Mouse (Mus musculus) thymus, adult 18-20 months (tissue): ENCODE data around the gene Gm614.

Experiments
- DNase-seq, 2 experiments: peaks; one replicate each; pipeline ENCODE4 v3.0.0; 2022; ENCODE audit warnings: mixed read lengths in 2 of 2

Gm614 gene

DNA sequence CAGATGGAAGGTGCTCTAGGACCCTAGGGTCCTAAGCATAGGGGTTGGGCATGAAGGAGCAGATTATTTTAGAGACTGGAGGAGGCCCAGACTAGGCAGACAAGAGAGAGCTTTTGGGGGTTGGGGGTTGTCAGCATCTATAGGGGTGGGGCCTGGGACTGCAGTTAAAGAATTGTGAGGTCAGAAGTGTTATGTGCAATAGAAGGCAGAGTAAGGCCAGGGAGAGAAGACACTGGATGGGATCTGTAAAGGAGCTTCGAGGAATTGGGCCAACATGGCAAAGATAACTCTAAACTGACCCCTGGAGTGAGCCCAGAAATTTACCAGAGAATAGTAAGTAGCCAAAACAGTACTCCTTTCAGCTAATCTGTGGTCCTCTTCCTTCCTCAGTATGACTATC, at the start of gene Gm614:
TSS of gene Gm614 (minus strand) at position 101 of the 400 bp plus-strand sequence.
- DNase-seq: no peak

DNA sequence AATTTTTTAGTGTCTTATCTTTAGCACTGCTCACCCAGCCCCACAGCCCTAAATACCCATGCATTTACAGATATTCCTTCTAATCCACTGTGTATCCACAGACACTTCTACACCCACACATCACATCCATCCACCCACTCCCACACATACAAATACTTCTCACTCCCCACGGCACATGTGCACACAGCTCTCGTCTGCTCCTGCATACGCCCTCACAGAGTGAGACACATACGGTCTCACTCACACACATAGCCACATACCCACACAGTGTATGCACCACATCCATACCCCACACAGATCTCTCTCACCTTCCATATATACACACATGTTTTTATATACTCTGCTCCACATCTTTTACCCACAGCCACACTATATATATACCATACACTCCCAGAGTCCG, 45.5 kb upstream of the Gm614 start:
- DNase-seq: no peak

- no peak for DNase-seq
Measured at GRCm38 (mm10) chrX:101304646-101305045, 40.9 kb upstream of the Gm614 start.

- no peak for DNase-seq
Measured at GRCm38 (mm10) chrX:101301654-101302053, 37.9 kb upstream of the Gm614 start.

DNA sequence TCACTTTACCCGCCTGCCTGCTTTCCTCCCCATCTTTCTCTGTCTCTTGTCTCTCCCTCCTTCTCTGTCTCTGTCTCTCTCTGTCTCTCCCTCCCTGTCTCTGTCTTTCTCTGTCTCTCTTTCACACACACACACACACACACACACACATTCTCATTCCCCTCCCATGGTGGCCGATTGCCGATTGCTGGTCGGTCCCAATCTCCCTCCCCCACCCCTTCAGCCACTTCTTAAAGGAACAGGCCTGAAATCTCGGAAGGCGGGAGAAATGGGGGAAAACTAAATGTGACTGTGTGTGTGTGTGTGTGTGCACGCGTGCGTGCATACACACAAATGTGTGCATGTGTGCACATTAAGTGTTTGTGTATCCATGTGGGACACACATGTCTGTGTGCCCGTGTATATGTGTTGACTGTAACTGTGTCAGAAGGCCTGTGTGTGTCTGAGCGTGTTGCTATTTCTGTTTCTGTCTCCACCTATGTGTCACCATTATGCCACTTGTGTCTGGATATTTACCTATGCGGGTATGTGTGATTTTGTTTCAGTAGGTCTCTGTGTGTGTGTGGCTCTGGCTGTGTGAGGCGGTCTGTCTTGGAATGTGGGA, 36.7 kb upstream of the Gm614 start:
- DNase-seq: no peak

DNA sequence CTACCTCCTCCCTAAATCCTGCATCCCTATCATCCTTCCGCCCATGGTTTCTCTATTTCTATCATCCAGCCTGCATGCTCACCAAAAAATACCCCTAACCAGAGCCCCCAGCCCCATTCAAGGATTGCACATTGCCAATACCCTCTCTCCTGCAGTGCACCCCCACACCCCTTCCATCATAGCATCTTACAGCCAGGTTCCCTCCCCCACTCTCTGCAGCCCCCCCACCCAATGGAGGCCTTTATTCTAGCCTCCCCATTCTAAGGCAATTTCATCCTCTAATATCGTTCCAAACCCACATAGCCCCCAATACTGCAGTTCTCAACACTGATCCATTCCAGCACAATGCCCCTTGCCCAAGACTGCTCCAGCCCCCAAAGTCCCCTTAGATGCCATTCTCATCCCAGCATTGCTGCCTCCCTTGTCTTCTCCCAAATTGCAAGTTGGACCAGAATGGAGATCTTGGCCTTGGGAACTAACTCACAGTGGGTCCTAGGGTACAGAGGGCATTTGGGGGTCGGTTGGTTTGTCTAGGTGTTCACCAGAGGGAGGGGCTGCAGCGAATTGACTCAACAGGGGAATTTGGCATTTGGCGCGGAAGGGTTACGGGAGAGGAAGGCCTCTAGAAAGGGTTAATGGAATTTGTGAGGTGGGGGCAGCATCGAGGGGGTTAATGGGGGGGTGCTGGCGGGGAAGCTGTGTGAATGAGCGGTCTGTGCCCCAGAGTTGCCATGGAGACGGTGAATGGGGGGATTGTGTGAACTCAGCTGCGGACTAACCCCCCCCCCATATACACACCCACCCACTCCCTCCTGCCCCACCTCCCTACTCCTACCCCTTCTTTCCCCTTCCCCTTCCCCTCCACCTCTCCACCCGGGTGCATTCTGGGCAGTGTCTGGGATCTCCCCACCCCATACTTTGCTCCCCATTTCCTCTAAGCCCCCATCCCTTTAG, 36.0 kb upstream of the Gm614 start:
- no peak for DNase-seq

DNA sequence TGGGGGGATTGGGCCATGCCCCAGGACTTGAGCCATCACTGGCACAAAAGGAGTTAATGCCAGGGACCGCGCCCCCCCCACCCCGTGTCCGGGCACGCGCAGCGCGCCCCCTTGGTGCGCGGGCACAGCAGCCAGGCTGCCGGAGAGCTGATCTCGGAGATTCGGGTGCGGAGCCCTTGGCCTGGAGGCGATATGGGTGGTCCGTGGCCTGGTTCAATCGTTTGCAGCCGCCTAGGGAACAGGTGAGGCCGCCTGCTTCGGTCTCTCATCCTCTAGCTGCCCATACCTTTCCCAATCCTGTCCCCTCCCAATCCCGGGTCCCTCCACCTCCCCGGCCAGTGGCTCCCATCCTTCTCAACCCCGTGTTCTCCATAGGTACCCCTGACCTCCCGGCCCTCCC, 35.3 kb upstream of the Gm614 start, which contains the start of gene Nlgn3:
TSS of gene Nlgn3 (plus strand) at position 114 of the 400 bp plus-strand sequence.
- no peak for DNase-seq

- no peak for DNase-seq
Measured at GRCm38 (mm10) chrX:101290111-101290510, 26.3 kb upstream of the Gm614 start.

- DNase-seq: no peak
Measured at GRCm38 (mm10) chrX:101289037-101289436, 25.2 kb upstream of the Gm614 start.

- no peak for DNase-seq
Measured at GRCm38 (mm10) chrX:101288432-101288831, 24.6 kb upstream of the Gm614 start.

GRCm38 (mm10) chrX:101287543-101287942, 23.8 kb upstream of the Gm614 start:
- no peak for DNase-seq

- DNase-seq: no peak
Measured at GRCm38 (mm10) chrX:101285953-101286670, 22.3 kb upstream of the Gm614 start.

DNA sequence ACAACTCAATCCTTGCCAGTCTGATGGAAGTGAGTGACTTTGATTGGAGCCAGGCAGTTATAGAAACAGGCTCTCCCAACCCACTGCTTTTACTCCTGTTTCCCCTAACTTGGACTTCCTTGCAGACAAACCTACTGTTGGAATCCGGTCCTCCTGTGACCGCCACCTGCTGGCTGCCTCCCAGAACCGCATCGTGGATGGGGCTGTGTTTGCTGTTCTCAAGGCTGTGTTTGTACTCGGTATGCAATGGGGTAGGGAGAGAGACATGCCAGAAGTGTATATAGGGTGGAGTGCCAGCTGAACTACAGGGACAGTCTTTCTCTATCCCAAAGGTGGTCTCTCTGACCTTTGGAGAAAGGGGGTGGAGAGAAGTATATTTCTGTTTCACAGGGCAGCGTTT, 21.7 kb upstream of the Gm614 start:
- DNase-seq: peak; percentile 39 to 50

- no peak for DNase-seq
Measured at GRCm38 (mm10) chrX:101282813-101283212, 19.0 kb upstream of the Gm614 start.

DNA sequence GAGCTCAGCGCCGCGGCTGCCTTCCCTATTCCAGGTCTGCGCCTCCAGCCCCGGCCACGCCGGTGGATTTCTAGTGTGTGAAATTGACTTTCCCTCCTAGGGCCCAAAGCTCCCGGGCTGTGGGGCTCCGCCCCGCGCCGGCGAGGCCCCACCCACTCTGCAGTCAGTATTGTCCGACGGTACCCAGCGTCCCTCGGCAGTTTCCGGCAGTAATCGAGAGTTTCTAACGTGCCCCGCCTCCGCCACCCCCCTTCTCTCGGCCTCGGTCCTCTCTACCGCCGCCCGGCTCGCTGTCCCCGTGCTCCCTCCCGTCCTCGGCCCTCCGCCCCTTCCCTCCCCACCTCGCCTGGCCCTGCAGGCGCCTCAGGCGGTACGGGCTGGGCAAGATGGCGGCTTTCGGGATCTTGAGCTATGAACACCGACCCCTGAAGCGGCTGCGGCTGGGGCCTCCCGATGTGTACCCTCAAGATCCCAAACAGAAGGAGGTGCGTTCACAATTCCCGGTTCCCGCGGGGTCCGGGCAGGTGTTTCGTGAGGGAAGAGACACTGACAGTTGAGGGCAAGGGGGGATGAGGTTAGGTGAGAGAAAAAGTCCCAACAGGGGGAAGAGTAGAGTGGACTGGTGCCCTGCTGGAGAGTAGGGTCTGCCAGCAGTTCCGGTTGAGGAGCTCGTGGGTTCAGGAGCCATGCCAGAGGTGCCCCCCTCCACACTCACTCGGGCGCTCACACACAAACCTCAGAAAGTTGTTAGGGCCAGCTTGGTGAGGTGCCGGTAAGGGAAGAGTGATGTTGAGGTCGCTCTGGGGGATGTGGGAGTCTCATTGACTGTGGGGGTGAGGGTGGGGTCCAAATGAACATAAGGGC, 10.3 kb upstream of the Gm614 start, which contains the start of gene Med12:
TSS of gene Med12 (plus strand) at position 156 of the 864 bp plus-strand sequence.
- DNase-seq: peak; percentile 74 to 83

- peak in 1 of 2 experiments; percentile 38 for DNase-seq
Measured at GRCm38 (mm10) chrX:101273410-101273809, 9.6 kb upstream of the Gm614 start.

DNA sequence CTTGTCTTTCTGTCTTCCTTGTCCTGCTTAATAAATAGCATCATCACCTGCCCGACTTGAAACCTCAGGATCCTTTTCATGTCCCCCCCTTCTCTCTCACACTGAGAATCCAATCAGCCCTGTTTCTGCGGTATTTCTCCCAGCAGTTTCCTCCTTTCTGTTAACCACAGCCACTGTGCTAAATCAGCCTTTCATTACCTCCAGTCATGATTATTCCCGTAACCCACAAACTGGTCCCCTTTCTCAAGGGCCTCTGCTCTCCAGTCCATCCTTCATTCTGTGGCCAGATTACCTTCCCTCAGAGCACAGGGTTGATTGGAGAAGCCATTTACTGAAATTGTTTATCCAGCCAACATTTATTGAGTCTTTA, 4.9 kb upstream of the Gm614 start, which contains the start of gene Gm20489:
TSS of gene Gm20489 (minus strand) at position 269 of the 370 bp plus-strand sequence.
- no peak for DNase-seq

- peak; percentile 39 to 60 for DNase-seq
Measured at GRCm38 (mm10) chrX:101268025-101268754, 4.4 kb upstream of the Gm614 start, which contains the start of gene Il2rg. TSS of gene Il2rg (minus strand) at chrX:101268255.

- no peak for DNase-seq
Measured at GRCm38 (mm10) chrX:101266631-101267030, 2.8 kb upstream of the Gm614 start.

DNA sequence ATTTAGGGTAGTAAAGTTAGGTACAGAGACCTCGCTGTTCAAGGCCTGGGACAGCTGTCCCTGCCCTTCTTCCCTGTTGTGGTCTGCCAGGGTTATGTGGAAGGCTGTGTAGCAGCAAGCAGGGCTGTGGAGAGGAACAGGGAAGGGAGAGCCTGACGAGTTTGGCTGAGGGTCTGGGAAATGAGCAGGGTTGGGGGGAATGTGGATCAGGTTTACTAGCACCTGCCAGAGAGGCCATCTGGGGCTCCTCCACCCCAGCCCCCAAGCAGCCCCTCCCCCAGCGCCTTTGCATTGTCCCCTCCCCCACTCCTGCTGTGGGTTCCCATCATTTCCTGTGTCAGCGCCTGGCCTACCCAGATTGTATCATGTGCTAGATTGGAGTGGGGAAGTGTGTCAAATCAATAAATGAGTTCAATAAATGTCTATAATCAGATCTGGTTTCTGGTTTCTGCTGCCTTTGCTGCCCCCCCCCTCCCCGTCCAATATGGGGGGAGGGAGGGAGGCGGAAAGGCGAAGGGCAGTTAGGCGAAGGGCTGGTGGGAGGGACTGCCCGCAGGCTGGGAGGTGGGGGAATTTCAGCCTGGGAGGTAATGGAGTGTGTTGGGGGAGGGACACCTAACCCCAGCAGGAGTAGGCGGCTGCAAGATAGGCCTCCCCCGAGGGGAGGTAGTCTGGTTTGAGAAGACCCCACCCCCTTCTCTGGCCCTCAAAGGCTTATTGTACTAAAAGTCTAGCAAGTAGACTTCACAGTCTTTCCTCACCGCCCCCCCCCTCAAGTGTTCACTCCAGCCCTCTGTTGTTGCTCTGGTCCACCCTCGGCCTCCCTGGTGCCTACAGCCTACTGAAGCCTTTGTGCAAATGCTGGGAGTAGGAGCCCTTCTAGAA, 3.1 kb downstream of the Gm614 start:
- peak; percentile 15 to 26 for DNase-seq
